Mouse (Mus musculus) liver, postnatal 0 days (tissue): ENCODE results near the gene Scai. TPM values are rescaled to one million over a fixed set of nuclear protein-coding genes. Genes with fewer than 3 reads are reported as not detected.

Source experiments
- ATAC-seq: fragments of 200-750 bp; cut with Nextera tagmentation; 2 replicates; pipeline ENCODE4 v1.8.0; 2017; ENCODE audit warnings: mild to moderate bottlenecking, moderate library complexity
- DNase-seq: peaks from one replicate; pipeline ENCODE4 v3.0.0-alpha.2; 2016
- H3K27ac ChIP-seq: fragments of 300-500 bp; sonication (generic); 2 replicates; pipeline ENCODE4 v1.5.1; 2014; ENCODE audit warnings: antibody characterized with exemption, moderate library complexity, mild to moderate bottlenecking, low read depth
- H3K27me3 ChIP-seq: fragments of 300-500 bp; sonication (generic); 2 replicates; pipeline ENCODE4 v1.6.1; 2014; ENCODE audit warnings: low read length, control low read depth, mixed read lengths; ENCODE audit not compliant: insufficient read depth
- H3K36me3 ChIP-seq: fragments of 300-500 bp; sonication (generic); replicated peaks from 2 replicates; pipeline ENCODE4 v1.6.1; 2014; ENCODE audit warnings: mild to moderate bottlenecking, control low read depth, low read length, moderate library complexity, mixed read lengths; ENCODE audit not compliant: insufficient read depth
- H3K4me1 ChIP-seq: fragments of 300-500 bp; sonication (generic); 2 replicates; pipeline ENCODE4 v1.6.1; 2014; ENCODE audit warnings: antibody characterized with exemption, mild to moderate bottlenecking, control low read depth; ENCODE audit not compliant: insufficient read depth
- H3K4me2 ChIP-seq: fragments of 300-500 bp; sonication (generic); 2 replicates; pipeline ENCODE4 v1.6.1; 2014; ENCODE audit warnings: low read depth, mild to moderate bottlenecking, low read length, moderate library complexity, mixed read lengths
- H3K4me3 ChIP-seq: fragments of 300-500 bp; sonication (generic); 2 replicates; pipeline ENCODE4 v1.5.1; 2014; ENCODE audit warnings: low read depth, low read length
- H3K9ac ChIP-seq: fragments of 300-500 bp; sonication (generic); replicated peaks from 2 replicates; pipeline ENCODE4 v1.6.1; 2014; ENCODE audit warnings: mild to moderate bottlenecking, moderate library complexity
- H3K9me3 ChIP-seq: fragments of 300-500 bp; sonication (generic); 2 replicates; pipeline ENCODE4 v1.6.1; 2016; ENCODE audit warnings: mild to moderate bottlenecking, control low read depth, low read length, mixed read lengths
- CTCF ChIP-seq: sonication (generic); IDR thresholded peaks from 2 replicates; pipeline ENCODE4 v1.5.1; 2016; ENCODE audit warnings: antibody characterized with exemption, low read depth
- EP300 ChIP-seq: IDR thresholded peaks from 2 replicates; pipeline ENCODE4 v1.6.1; 2016; ENCODE audit warnings: antibody characterized with exemption, low read depth, mild to moderate bottlenecking
- WGBS: fragments of 180-500 bp; shearing (Covaris S2); extraction: QIAGEN DNeasy Blood & Tissue Kit; methylation state at CpG from one replicate; pipeline ENCODE4 v1.1.7; 2014; ENCODE audit not compliant: insufficient replicate concordance; 5-methylcytosine and 5-hydroxymethylcytosine counted together
- polyA plus RNA-seq: library from polyadenylated mRNA; unstranded; fragments of >200 nt; fragmentation: Nextera tagmentation; extraction: Ambion mirVana; gene quantifications from 2 replicates; pipeline ENCODE4 v1.2.1, GENCODE M21; 2015

Gene Scai
- polyA plus RNA-seq, 1 experiment from 2014 or later = 0.70 TPM

GRCm38 (mm10) chr2:39048515-39048914 lies 142.0 kb downstream of the Scai start:
- H3K9ac ChIP-seq = no peak overlapping the region
- H3K27me3 ChIP-seq = no peaks in the 10 kb centered on the region
- H3K9me3 ChIP-seq = no peaks in the 10 kb centered on the region
- peaks cover 55% of the 10 kb centered on the region for H3K36me3 ChIP-seq
- H3K27ac ChIP-seq = no peak overlapping the region
- H3K4me2 ChIP-seq = no peak overlapping the region
- ATAC-seq (no peak), DNase-seq (no peak)
- 93% methylated on average over 1 of the region's 1 CpGs for WGBS
- no peak overlapping the region for H3K4me3 ChIP-seq
- H3K4me1 ChIP-seq = no peaks in the 10 kb centered on the region
- no peak for TF ChIP-seq CTCF
- no peak for TF ChIP-seq EP300

DNA sequence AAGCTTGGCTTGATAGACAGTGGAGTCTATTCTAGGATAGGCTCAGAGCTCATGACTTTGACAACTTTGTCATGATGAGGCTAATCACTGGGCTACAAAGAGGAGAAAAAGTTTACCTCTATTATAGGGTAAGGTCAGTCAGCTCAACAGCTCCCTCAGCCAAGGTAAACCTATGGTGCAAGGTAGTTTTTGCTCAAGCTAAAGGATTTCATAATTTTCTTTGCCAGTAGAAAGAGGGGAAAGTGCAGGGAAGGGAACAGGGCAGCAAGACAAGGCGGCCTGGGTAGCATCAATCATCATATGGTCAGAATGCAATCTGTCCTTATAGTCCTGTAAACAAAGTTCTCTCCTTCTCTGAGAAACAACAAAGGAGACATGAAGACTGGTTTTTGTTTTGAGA lies 150.3 kb downstream of the Scai start:
- no peaks in the 10 kb centered on the region for H3K4me1 ChIP-seq
- H3K36me3 ChIP-seq = peaks cover 36% of the 10 kb centered on the region
- H3K9me3 ChIP-seq = no peaks in the 10 kb centered on the region
- DNase-seq (no peak), ATAC-seq (no peak)
- TF ChIP-seq CTCF (no peak), EP300 (no peak)
- no peaks in the 10 kb centered on the region for H3K27me3 ChIP-seq
- no peak overlapping the region for H3K9ac ChIP-seq
- WGBS = 89% methylated on average over 1 of the region's 1 CpGs
- H3K4me2 ChIP-seq = no peak overlapping the region
- H3K27ac ChIP-seq = no peak overlapping the region
- H3K4me3 ChIP-seq = no peak overlapping the region

DNA sequence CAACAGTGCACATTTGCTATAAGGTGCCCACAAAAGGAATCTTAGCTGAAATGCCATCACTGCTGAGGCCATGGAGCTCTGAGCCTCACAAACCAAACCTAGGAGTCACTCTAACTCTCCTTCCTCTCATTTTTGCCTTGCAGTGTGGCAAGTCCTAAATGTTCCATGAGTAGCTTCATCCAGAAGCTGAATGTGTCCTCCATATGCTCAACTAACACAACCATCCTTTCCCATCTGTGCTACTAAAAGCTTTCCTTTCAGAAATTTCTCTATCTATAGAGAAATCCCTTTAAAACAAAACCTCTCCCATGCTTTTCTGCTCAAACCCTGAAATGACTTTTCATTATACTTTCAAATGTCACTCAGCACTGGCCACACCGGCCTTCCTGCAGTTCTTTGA lies 158.9 kb downstream of the Scai start:
- 95% methylated on average over 1 of the region's 1 CpGs for WGBS
- H3K36me3 ChIP-seq = peaks cover 63% of the 10 kb centered on the region
- no peak for DNase-seq
- H3K4me2 ChIP-seq = no peak overlapping the region
- no peaks in the 10 kb centered on the region for H3K4me1 ChIP-seq
- no peak overlapping the region for H3K27ac ChIP-seq
- H3K9me3 ChIP-seq = no peaks in the 10 kb centered on the region
- H3K27me3 ChIP-seq = no peaks in the 10 kb centered on the region
- no peak overlapping the region for H3K4me3 ChIP-seq
- H3K9ac ChIP-seq = no peak overlapping the region
- ATAC-seq = no peak
- no peak for TF ChIP-seq EP300
- no peak for TF ChIP-seq CTCF

DNA sequence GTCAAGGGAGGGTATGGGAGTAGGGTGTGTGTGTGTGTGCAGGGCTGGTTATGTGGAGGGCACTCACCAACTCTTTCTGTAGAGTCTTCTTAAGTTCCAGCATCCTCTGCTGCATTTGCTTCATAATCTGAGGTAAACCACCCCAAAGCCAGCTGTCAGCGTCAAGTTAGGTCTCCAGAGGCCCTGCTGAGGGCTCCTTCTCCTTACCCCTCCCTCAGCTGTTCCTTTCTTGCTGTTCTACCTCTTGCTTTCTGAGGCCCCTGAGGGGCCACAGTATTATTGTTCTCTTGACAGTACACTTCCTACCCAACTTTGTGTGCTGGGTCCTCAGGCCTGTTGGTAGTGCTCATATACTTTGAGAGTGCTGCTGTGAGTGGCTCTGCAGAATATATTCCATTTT lies 170.5 kb downstream of the Scai start:
- no peak for ATAC-seq
- H3K4me1 ChIP-seq = no peaks in the 10 kb centered on the region
- no peak for TF ChIP-seq CTCF
- H3K4me3 ChIP-seq = no peak overlapping the region
- H3K9ac ChIP-seq = no peak overlapping the region
- H3K4me2 ChIP-seq = no peak overlapping the region
- no peaks in the 10 kb centered on the region for H3K9me3 ChIP-seq
- no peak for DNase-seq
- H3K27me3 ChIP-seq = no peaks in the 10 kb centered on the region
- H3K27ac ChIP-seq = no peak overlapping the region
- H3K36me3 ChIP-seq = peaks cover 75% of the 10 kb centered on the region
- 81% methylated on average over 1 of the region's 1 CpGs for WGBS

DNA sequence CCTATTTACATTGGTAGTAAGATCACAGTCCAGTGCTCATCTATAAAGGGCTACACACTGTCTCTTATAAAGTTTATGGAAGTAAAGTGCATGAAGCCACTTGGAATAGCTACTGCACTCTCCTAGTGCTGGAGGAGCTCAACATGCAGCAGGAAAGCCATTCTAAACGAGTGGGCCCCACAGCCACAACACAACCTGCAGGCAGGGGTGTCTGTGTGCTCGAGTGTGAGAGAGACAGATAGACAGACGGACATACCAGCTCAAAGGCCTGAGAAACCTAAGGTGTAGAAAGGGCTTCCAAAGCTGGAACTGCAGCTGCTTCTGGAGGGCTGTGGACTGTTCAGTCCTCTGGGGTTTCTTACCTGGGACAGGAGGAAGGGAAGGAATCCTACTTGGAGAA lies 174.0 kb downstream of the Scai start:
- Histone ChIP-seq H3K4me3 (no peak overlapping the region), H3K4me1 (peaks cover 6% of the 10 kb centered on the region), H3K36me3 (peaks cover 75% of the 10 kb centered on the region), H3K27me3 (no peaks in the 10 kb centered on the region), H3K9ac (no peak overlapping the region), H3K9me3 (no peaks in the 10 kb centered on the region), H3K27ac (no peak overlapping the region), H3K4me2 (no peak overlapping the region)
- TF ChIP-seq EP300 (no peak), CTCF (no peak)
- WGBS = 65% methylated on average over 3 of the region's 3 CpGs
- ATAC-seq (no peak), DNase-seq (no peak)

Other genes with a start within 250 kb of the Scai start
- 0.53 and 0.60 TPM in 2 replicates for gene Wdr38, start 193.3 kb downstream of the Scai start, polyA plus RNA-seq
- 59.3 and 60.7 TPM in 2 replicates for gene Arpc5l, start 185.4 kb downstream of the Scai start, polyA plus RNA-seq
- gene Rpl35, start 185.1 kb downstream of the Scai start, polyA plus RNA-seq = 574 and 582 TPM in 2 replicates
- gene Golga1, start 125.2 kb downstream of the Scai start, polyA plus RNA-seq = 7.5 and 9.9 TPM in 2 replicates
- gene Ppp6c, start 35.7 kb upstream of the Scai start, polyA plus RNA-seq = 35.5 and 37.0 TPM in 2 replicates